Mouse (Mus musculus) megakaryocyte, embryonic 14.5 days (primary cell): ENCODE data around the gene Alppl2.

Experiments
- FLI1 ChIP-seq: IDR thresholded peaks from 2 replicates; pipeline ENCODE4 v1.6.1; 2012; ENCODE audit warnings: low read length, inconsistent platforms, mixed read lengths
- GATA1 ChIP-seq: IDR thresholded peaks from 3 replicates; pipeline ENCODE4 v1.6.1; 2012; ENCODE audit warnings: mixed read lengths, low read length, inconsistent platforms, borderline replicate concordance

GRCm38 (mm10) chr1:87086196-87086595, 3.5 kb downstream of the Alppl2 start:
- no peak for TF ChIP-seq GATA1
- no peak for TF ChIP-seq FLI1
